Mouse (Mus musculus) stomach, postnatal 0 days (tissue): ENCODE data around the gene Prkce.

Source experiments
- CTCF ChIP-seq: IDR thresholded peaks from 2 replicates; pipeline ENCODE4 v1.5.1; 2016; ENCODE audit warnings: antibody characterized with exemption, low read depth, mild to moderate bottlenecking, moderate library complexity
- EP300 ChIP-seq: optimal IDR thresholded peaks from 2 replicates; pipeline ENCODE3; 2016; ENCODE audit warnings: antibody characterized with exemption

- no peak for TF ChIP-seq CTCF
- TF ChIP-seq EP300: no peak
These were observed 262.3 kb downstream of the Prkce start for GRCm38 (mm10) chr17:86429877-86430276.
